Mouse (Mus musculus) heart, embryonic 14.5 days (tissue): ENCODE data around the gene Dnmt3b. TPM values are rescaled to one million over a fixed set of nuclear protein-coding genes. Genes with fewer than 3 reads are reported as not detected.
"Not testable (repeated sequence)": the region's sequence is repeated elsewhere in the genome, so short reads cannot be mapped to it uniquely, and the experiment has no call there.

Source experiments
- ATAC-seq: fragments of 200-750 bp; cut with Nextera tagmentation; 2 replicates; pipeline ENCODE4 v1.8.0; 2017; ENCODE audit warnings: low read depth, moderate TSS enrichment; ENCODE audit not compliant: insufficient number of reproducible peaks, insufficient read depth, low FRiP score
- H3K27ac ChIP-seq, 2 experiments: fragments of 200-500 bp in 1 of 2; fragments of 300-500 bp in 1 of 2; sonication (generic) in 1 of 2; replicated peaks in 1 of 2; 2 replicates each; pipeline ENCODE4 v1.5.1; 2012 to 2014; ENCODE audit warnings: low read depth in 2 of 2, low read length in 2 of 2, control low read depth in 1 of 2, mild to moderate bottlenecking in 1 of 2, mixed read lengths in 1 of 2; ENCODE audit not compliant: control insufficient read depth in 1 of 2, insufficient read depth in 1 of 2
- H3K27me3 ChIP-seq: fragments of 300-500 bp; sonication (generic); 2 replicates; pipeline ENCODE4 v1.6.1; 2014; ENCODE audit warnings: mild to moderate bottlenecking, low read length, control low read depth; ENCODE audit not compliant: control insufficient read depth, insufficient read depth
- H3K36me3 ChIP-seq: fragments of 300-500 bp; sonication (generic); 2 replicates; pipeline ENCODE4 v1.6.1; 2014; ENCODE audit warnings: mild to moderate bottlenecking, control low read depth, low read length, mixed read lengths; ENCODE audit not compliant: control insufficient read depth, insufficient read depth
- H3K4me1 ChIP-seq, 2 experiments: fragments of 200-500 bp in 1 of 2; fragments of 300-500 bp in 1 of 2; sonication (generic) in 1 of 2; 2 replicates each; pipeline ENCODE4 v1.6.1; 2012 to 2014; ENCODE audit warnings: low read length in 2 of 2, control low read depth in 1 of 2, mixed read lengths in 1 of 2; ENCODE audit not compliant: control insufficient read depth in 2 of 2, insufficient read depth in 2 of 2
- H3K4me2 ChIP-seq: fragments of 300-500 bp; sonication (generic); 2 replicates; pipeline ENCODE4 v1.6.1; 2014; ENCODE audit warnings: mild to moderate bottlenecking, low read length
- H3K4me3 ChIP-seq, 2 experiments: fragments of 200-500 bp in 1 of 2; fragments of 300-500 bp in 1 of 2; sonication (generic) in 1 of 2; 2 replicates each; pipeline ENCODE4 v1.5.1; 2012 to 2014; ENCODE audit warnings: low read length in 2 of 2, mild to moderate bottlenecking in 2 of 2, control low read depth in 1 of 2, low read depth in 1 of 2, moderate library complexity in 1 of 2; ENCODE audit not compliant: control insufficient read depth in 1 of 2, insufficient read depth in 1 of 2
- H3K9ac ChIP-seq: fragments of 300-500 bp; sonication (generic); 2 replicates; pipeline ENCODE4 v1.6.1; 2014; ENCODE audit warnings: mild to moderate bottlenecking, low read length
- H3K9me3 ChIP-seq: fragments of 300-500 bp; sonication (generic); 2 replicates; pipeline ENCODE4 v1.6.1; 2016; ENCODE audit warnings: low read length, control low read depth; ENCODE audit not compliant: control insufficient read depth
- WGBS: fragments of 180-500 bp; shearing (Covaris S2); extraction: QIAGEN DNeasy Blood & Tissue Kit; methylation state at CpG from one replicate; pipeline ENCODE4 v1.1.7; 2014; 5-methylcytosine and 5-hydroxymethylcytosine counted together
- polyA plus RNA-seq: library from polyadenylated mRNA; unstranded; fragments of >200 nt; fragmentation: Nextera tagmentation; extraction: Ambion mirVana; gene quantifications from 2 replicates; pipeline ENCODE4 v1.2.1, GENCODE M21; 2014

The Dnmt3b gene
- polyA plus RNA-seq, 1 experiment from 2014 or later, result 4.6 TPM

- not testable (repeated sequence) for H3K36me3 ChIP-seq, ATAC-seq, H3K4me2 ChIP-seq, H3K27me3 ChIP-seq, H3K9me3 ChIP-seq, H3K9ac ChIP-seq, H3K4me1 ChIP-seq, H3K27ac ChIP-seq, H3K4me3 ChIP-seq
- 39% methylated on average over 3 of the region's 3 CpGs for WGBS
These were observed 68.6 kb downstream of the Dnmt3b start for GRCm38 (mm10) chr2:153717861-153718260.

GRCm38 (mm10) chr2:153723098-153723497, 73.8 kb downstream of the Dnmt3b start:
- no peak overlapping the region for H3K27ac ChIP-seq
- H3K36me3 ChIP-seq, result no peaks in the 10 kb centered on the region
- H3K9me3 ChIP-seq, result no peaks in the 10 kb centered on the region
- 67% methylated on average over 1 of the region's 1 CpGs for WGBS
- H3K4me1 ChIP-seq, result peaks cover 0 to 4% of the 10 kb centered on the region in 2 experiments; a peak in 1 of 4 replicates
- no peak overlapping the region for H3K4me2 ChIP-seq
- no peak overlapping the region for H3K4me3 ChIP-seq
- H3K27me3 ChIP-seq, result no peaks in the 10 kb centered on the region
- no peak for ATAC-seq
- H3K9ac ChIP-seq, result no peak overlapping the region

DNA sequence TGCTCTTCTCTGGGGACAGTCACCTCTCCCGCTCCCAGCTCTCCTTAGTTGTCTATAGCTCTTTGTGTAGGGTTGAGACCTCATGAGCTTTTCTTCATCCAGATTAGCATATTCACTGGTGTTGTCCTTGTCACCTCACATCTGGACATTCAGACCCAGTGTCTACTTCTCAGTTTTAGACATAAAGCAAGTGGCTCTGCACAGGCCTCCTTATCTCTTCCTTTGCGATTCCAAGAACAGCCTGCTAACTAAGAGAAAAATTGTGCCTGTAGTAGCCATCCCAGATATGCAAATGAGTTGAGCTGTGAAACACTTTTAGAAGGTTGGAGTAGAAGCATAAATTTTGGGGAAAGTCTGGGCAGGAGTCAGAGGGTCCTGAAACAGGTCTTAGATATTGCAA, 75.2 kb downstream of the Dnmt3b start:
- WGBS, result 41% methylated on average over 2 of the region's 2 CpGs
- no peak for ATAC-seq
- Histone ChIP-seq H3K27me3 (no peaks in the 10 kb centered on the region), H3K4me2 (no peak overlapping the region), H3K9me3 (no peaks in the 10 kb centered on the region), H3K4me1 (peaks cover 0 to 4% of the 10 kb centered on the region in 2 experiments; a peak in 1 of 4 replicates), H3K9ac (no peak overlapping the region), H3K36me3 (no peaks in the 10 kb centered on the region), H3K27ac (no peak overlapping the region), H3K4me3 (no peak overlapping the region)

DNA sequence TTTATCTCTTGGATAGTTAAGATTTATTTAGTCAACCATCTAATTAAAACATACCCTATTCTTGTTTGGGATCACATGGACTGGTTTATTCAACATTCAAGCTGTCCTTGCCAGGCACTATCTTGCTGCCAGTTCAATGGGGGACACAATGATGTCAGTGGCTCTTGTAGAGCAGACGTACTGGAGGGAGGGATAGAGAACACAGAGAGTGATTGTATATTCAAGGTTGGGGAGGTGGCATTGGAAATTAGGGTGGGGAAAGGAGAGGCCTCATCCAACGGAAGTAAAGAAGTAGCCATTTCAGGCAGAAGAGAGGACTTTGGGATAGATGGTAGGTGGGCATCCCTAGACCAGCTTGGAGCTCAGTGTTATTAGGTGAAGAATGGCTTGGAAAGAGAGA, 75.6 kb downstream of the Dnmt3b start:
- Histone ChIP-seq H3K9ac (no peak overlapping the region), H3K36me3 (no peaks in the 10 kb centered on the region), H3K4me2 (no peak overlapping the region), H3K27ac (no peak overlapping the region), H3K27me3 (no peaks in the 10 kb centered on the region), H3K4me3 (no peak overlapping the region), H3K9me3 (no peaks in the 10 kb centered on the region), H3K4me1 (peaks cover 0 to 4% of the 10 kb centered on the region in 2 experiments; a peak in 1 of 4 replicates)
- WGBS, result 60% methylated on average over 2 of the region's 2 CpGs
- ATAC-seq, result no peak

DNA sequence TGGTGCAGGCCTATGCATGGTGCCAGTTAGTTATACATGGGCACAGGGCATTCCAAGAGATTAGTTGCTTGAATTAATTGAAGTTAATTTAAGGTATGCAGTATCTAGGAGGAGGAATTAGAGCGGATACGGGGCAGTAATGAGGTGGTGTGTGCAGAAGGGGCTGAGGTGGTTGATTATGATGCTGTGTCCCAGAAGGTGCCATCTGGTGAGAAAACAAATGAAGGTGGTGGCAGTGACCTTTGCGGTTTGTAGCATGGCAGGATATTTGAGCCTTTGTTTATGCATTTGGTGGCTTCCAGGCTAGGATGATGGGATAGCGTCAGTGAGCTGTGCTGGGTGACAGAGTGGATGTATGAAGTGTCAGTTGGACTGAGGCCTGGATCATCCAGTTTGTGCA, 76.0 kb downstream of the Dnmt3b start:
- Histone ChIP-seq H3K4me1 (peaks cover 0 to 4% of the 10 kb centered on the region in 2 experiments; a peak in 1 of 4 replicates), H3K27ac (no peak overlapping the region), H3K9me3 (no peaks in the 10 kb centered on the region), H3K4me3 (no peak overlapping the region), H3K9ac (no peak overlapping the region), H3K36me3 (no peaks in the 10 kb centered on the region), H3K27me3 (no peaks in the 10 kb centered on the region), H3K4me2 (no peak overlapping the region)
- no peak for ATAC-seq
- WGBS, result 92% methylated on average over 4 of the region's 4 CpGs

- no peak overlapping the region for H3K27ac ChIP-seq
- WGBS, result 76% methylated on average over 4 of the region's 4 CpGs
- no peaks in the 10 kb centered on the region for H3K27me3 ChIP-seq
- H3K9ac ChIP-seq, result no peak overlapping the region
- H3K4me1 ChIP-seq, result no peaks in the 10 kb centered on the region
- H3K4me3 ChIP-seq, result no peak overlapping the region
- H3K9me3 ChIP-seq, result no peaks in the 10 kb centered on the region
- ATAC-seq, result no peak
- H3K4me2 ChIP-seq, result no peak overlapping the region
- no peaks in the 10 kb centered on the region for H3K36me3 ChIP-seq
These were observed 84.8 kb downstream of the Dnmt3b start for GRCm38 (mm10) chr2:153734033-153734432.

Other genes starting within 250 kb of the Dnmt3b start
- gene 4930404H24Rik, start 156.7 kb upstream of the Dnmt3b start, polyA plus RNA-seq, result not detected in 2 replicates
- gene Nol4l, start 119.5 kb upstream of the Dnmt3b start, polyA plus RNA-seq, result 10.0 and 12.6 TPM in 2 replicates
- 46.9 and 54.2 TPM in 2 replicates for gene Commd7, start 16.7 kb upstream of the Dnmt3b start, polyA plus RNA-seq
- gene Dnmt3c, start 47.2 kb downstream of the Dnmt3b start, polyA plus RNA-seq, result not detected in 2 replicates
- gene Mapre1, start 91.8 kb downstream of the Dnmt3b start, polyA plus RNA-seq, result 222 and 231 TPM in 2 replicates
- gene Efcab8, start 130.5 kb downstream of the Dnmt3b start, polyA plus RNA-seq, result not detected in 2 replicates
- gene Sun5, start 221.6 kb downstream of the Dnmt3b start, polyA plus RNA-seq, result not detected in 2 replicates
- gene Bpifb2, start 225.6 kb downstream of the Dnmt3b start, polyA plus RNA-seq, result not detected in 2 replicates